Mouse (Mus musculus): ENCODE measurements around the gene Gemin4. TPM values are rescaled to one million over a fixed set of nuclear protein-coding genes. Genes with fewer than 3 reads are reported as not detected.
A peak's percentile ranks its signal among the peaks of the same experiment; 100 is the strongest.

The Gemin4 gene
- total RNA-seq, 1 experiment = 34.0 TPM

DNA sequence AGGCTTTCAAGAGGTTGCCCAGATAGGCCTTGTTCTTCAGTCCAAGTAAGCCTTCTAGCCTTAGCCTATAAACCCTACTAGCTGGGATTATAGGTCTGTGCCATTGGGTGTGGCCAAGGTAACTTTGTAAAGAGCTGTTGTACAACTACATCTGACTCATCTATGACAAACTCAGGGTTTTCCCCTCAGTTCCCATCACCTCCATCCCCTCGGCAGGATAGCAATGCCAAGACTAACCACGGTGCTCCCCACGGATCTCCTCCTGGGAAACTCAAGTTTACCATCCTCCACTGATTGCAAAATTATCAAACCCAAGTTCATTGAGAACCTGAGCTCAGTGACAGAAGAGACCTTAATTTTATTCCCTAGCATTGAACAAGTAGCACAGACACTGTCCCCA lies 18.7 kb upstream of the Gemin4 start:
- Histone ChIP-seq H3K4me3 (ENCODE audit: insufficient read depth in 1 of 2, low read depth in 1 of 2, low read length in 2 of 2, poor library complexity in 1 of 2, severe bottlenecking in 1 of 2) (no peak overlapping the region), H3K9me3 (ENCODE audit: control insufficient read depth, insufficient read depth, low read depth, low read length) (no peaks in the 10 kb centered on the region), H3K36me3 (ENCODE audit: control insufficient read depth, insufficient read depth, low read length, poor library complexity, severe bottlenecking) (peaks cover 5% of the 10 kb centered on the region), H3K4me1 (ENCODE audit: control insufficient read depth in 2 of 2, insufficient read depth in 2 of 2, low read length in 2 of 2, poor library complexity in 1 of 2) (no peaks in the 10 kb centered on the region), H3K27ac (ENCODE audit: insufficient read depth, low read depth, low read length, poor library complexity, severe bottlenecking) (no peak overlapping the region), H3K9ac (ENCODE audit: insufficient read depth, low read depth, low read length, poor library complexity, severe bottlenecking) (no peak overlapping the region)
- in situ Hi-C loops (cut with MboI; ENCODE audit: low sequenced_read_pairs in 2 of 2, unreplicated experiment in 2 of 2) = no loop called here
- DNase-seq (ENCODE audit: low read depth, low spot score) = no peak
- no peak for TF ChIP-seq ZNF384 (IDR thresholded peaks at IDR 0.05; ENCODE audit: low read depth, low read length)
- no peak for TF ChIP-seq MAFK (IDR thresholded peaks at IDR 0.05; ENCODE audit: insufficient read depth, low read depth, low read length)
- TF ChIP-seq CHD2 (IDR thresholded peaks at IDR 0.05; ENCODE audit: low read depth, low read length) = no peak

DNA sequence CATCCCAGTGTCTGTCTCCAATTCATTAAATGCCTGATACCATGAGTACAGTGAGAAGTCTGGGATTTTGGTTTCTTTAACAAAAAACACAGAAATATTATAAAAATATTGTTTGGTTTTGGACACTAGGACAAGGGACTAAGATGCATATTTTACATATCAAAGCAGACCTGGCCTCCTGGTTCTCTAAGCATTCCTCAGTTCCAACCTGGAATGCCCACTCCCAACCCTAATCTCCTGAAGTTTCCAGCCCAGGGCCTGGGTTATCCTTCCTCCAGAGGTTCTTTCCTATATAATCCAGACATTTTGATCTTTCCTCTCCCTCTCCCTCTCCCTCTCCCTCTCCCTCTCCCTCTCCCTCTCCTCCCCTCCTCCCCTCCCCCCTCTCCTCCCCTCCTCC lies 7.6 kb upstream of the Gemin4 start:
- Histone ChIP-seq H3K36me3 (ENCODE audit: control insufficient read depth, insufficient read depth, low read length, poor library complexity, severe bottlenecking) (peaks cover 5% of the 10 kb centered on the region; the same call in 1 of the 2 replicates), H3K9ac (ENCODE audit: insufficient read depth, low read depth, low read length, poor library complexity, severe bottlenecking) (no peak overlapping the region), H3K4me1 (ENCODE audit: control insufficient read depth in 2 of 2, insufficient read depth in 2 of 2, low read length in 2 of 2, poor library complexity in 1 of 2) (no peaks in the 10 kb centered on the region), H3K9me3 (ENCODE audit: control insufficient read depth, insufficient read depth, low read depth, low read length) (no peaks in the 10 kb centered on the region), H3K4me3 (ENCODE audit: insufficient read depth in 1 of 2, low read depth in 1 of 2, low read length in 2 of 2, poor library complexity in 1 of 2, severe bottlenecking in 1 of 2) (no peak overlapping the region), H3K27ac (ENCODE audit: insufficient read depth, low read depth, low read length, poor library complexity, severe bottlenecking) (peak overlapping the region; percentile 24; the same call in 1 of the 2 replicates)
- DNase-seq (ENCODE audit: low read depth, low spot score) = no peak
- TF ChIP-seq HCFC1 (IDR thresholded peaks at IDR 0.05; ENCODE audit: borderline replicate concordance, insufficient read depth, low read length) (no peak), ZNF384 (IDR thresholded peaks at IDR 0.05; ENCODE audit: low read depth, low read length) (no peak), CHD2 (IDR thresholded peaks at IDR 0.05; ENCODE audit: low read depth, low read length) (no peak), ZC3H11A (IDR thresholded peaks at IDR 0.05; ENCODE audit: borderline replicate concordance, low read depth, low read length) (no peak), MAFK (IDR thresholded peaks at IDR 0.05; ENCODE audit: insufficient read depth, low read depth, low read length) (no peak)
- in situ Hi-C loops (cut with MboI; ENCODE audit: low sequenced_read_pairs in 2 of 2, unreplicated experiment in 2 of 2) = no loop called here

DNA sequence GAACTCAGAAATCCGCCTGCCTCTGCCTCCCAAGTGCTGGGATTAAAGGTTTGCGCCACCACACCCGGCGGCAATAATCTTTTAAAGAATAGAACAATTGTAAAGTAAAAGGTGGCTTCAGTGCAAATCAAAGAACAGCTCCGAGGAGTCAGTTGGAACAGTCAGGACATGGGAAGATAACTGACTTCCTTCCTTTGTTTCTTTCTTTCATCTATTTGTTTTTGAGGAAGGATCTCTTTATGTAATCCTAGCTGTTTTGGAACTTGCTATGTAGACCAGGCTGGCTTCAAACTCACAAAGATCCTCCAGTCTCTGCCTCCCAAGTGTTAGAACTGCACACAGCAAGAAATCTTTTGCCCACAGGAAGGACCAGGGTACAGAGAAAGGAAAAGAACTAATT lies 7.2 kb upstream of the Gemin4 start:
- DNase-seq (ENCODE audit: low read depth, low spot score) = no peak
- Histone ChIP-seq H3K27ac (ENCODE audit: insufficient read depth, low read depth, low read length, poor library complexity, severe bottlenecking) (peak overlapping the region; percentile 24; the same call in 1 of the 2 replicates), H3K4me3 (ENCODE audit: insufficient read depth in 1 of 2, low read depth in 1 of 2, low read length in 2 of 2, poor library complexity in 1 of 2, severe bottlenecking in 1 of 2) (no peak overlapping the region), H3K4me1 (ENCODE audit: control insufficient read depth in 2 of 2, insufficient read depth in 2 of 2, low read length in 2 of 2, poor library complexity in 1 of 2) (no peaks in the 10 kb centered on the region), H3K9ac (ENCODE audit: insufficient read depth, low read depth, low read length, poor library complexity, severe bottlenecking) (no peak overlapping the region), H3K36me3 (ENCODE audit: control insufficient read depth, insufficient read depth, low read length, poor library complexity, severe bottlenecking) (peaks cover 5% of the 10 kb centered on the region; the same call in 1 of the 2 replicates), H3K9me3 (ENCODE audit: control insufficient read depth, insufficient read depth, low read depth, low read length) (no peaks in the 10 kb centered on the region)
- no peak for TF ChIP-seq ZNF384 (IDR thresholded peaks at IDR 0.05; ENCODE audit: low read depth, low read length)
- TF ChIP-seq HCFC1 (IDR thresholded peaks at IDR 0.05; ENCODE audit: borderline replicate concordance, insufficient read depth, low read length) = no peak
- no peak for TF ChIP-seq CHD2 (IDR thresholded peaks at IDR 0.05; ENCODE audit: low read depth, low read length)
- TF ChIP-seq MAFK (IDR thresholded peaks at IDR 0.05; ENCODE audit: insufficient read depth, low read depth, low read length) = no peak
- in situ Hi-C loops (cut with MboI; ENCODE audit: low sequenced_read_pairs in 2 of 2, unreplicated experiment in 2 of 2) = no loop called here

DNA sequence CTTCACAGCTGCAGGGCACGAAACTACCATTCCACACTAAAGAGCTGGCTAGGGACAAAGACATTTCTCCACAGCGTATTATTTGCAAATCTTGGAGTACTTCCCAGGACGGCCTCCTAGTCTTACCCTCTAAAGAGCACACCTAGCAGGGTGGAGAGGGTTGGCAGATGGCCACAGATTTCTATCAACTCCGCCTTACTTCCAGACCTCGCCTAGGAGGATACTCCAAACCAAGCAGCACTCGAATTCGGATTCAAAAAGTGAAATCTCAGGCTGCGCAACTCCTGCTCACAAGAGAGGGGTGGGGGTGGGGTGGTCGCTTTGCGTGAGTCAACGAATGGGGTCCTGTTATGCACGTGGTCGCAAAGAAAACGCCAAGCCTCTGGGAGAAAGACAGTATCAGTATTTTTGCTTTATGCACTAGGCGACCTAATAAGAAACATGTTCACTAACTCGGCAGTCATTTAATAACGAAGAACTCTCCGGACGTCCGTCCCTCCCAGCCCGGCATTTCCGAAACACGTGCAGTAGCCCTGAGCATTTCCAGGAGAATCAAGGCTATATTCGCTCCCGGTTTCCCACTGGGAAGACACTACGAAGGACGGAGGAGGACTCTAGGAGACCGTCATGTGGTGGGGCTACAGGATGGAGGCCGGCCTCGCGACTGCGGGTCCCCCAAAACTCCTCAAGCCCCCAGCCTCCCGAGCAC lies 629 bp downstream of the Gemin4 start:
- in situ Hi-C loops (cut with MboI; ENCODE audit: low sequenced_read_pairs in 2 of 2, unreplicated experiment in 2 of 2) = no loop called here
- DNase-seq (ENCODE audit: low read depth, low spot score) = peak; percentile 20
- Histone ChIP-seq H3K36me3 (ENCODE audit: control insufficient read depth, insufficient read depth, low read length, poor library complexity, severe bottlenecking) (peaks cover 32% of the 10 kb centered on the region), H3K4me3 (ENCODE audit: insufficient read depth in 1 of 2, low read depth in 1 of 2, low read length in 2 of 2, poor library complexity in 1 of 2, severe bottlenecking in 1 of 2) (peak overlapping the region; percentile 75 to 94), H3K27ac (ENCODE audit: insufficient read depth, low read depth, low read length, poor library complexity, severe bottlenecking) (peak overlapping the region; percentile 88), H3K9me3 (ENCODE audit: control insufficient read depth, insufficient read depth, low read depth, low read length) (no peaks in the 10 kb centered on the region), H3K9ac (ENCODE audit: insufficient read depth, low read depth, low read length, poor library complexity, severe bottlenecking) (peak overlapping the region; percentile 98), H3K4me1 (ENCODE audit: control insufficient read depth in 2 of 2, insufficient read depth in 2 of 2, low read length in 2 of 2, poor library complexity in 1 of 2) (peaks cover 0 to 6% of the 10 kb centered on the region in 2 experiments; a peak in 1 of 4 replicates)
- TF ChIP-seq MAFK (IDR thresholded peaks at IDR 0.05; ENCODE audit: insufficient read depth, low read depth, low read length) = no peak
- TF ChIP-seq CHD2 (IDR thresholded peaks at IDR 0.05; ENCODE audit: low read depth, low read length) = peak; percentile 60; the same call in 1 of the 2 replicates
- TF ChIP-seq HCFC1 (IDR thresholded peaks at IDR 0.05; ENCODE audit: borderline replicate concordance, insufficient read depth, low read length) = 0 out of 2 replicates have a peak, but pooled peaks have one; percentile 24
